ENCODE assay signal across 8 mouse cellular contexts in genomic region chr10:43440050-43440449, GRCm38 (mm10). TPM values are rescaled to one million over a fixed set of nuclear protein-coding genes. Genes with fewer than 3 reads are reported as not detected.
DNase-seq lines count a peak whose midpoint lies in the region; ATAC-seq lines count a peak whose summit lies in the region.

No protein-coding gene starts in this region.

- H3K9me3 ChIP-seq in intestine, embryonic 14.5 days (ENCODE audit: control insufficient read depth, low read length) = no peaks in the 10 kb centered on the region
- no peaks in the 10 kb centered on the region for H3K9me3 ChIP-seq in intestine, embryonic 16.5 days (ENCODE audit: control insufficient read depth, low read length)
- H3K9me3 ChIP-seq in hindbrain, embryonic 11.5 days (ENCODE audit: control insufficient read depth, low read length) = no peaks in the 10 kb centered on the region
- H3K9me3 ChIP-seq in neural tube, embryonic 14.5 days (ENCODE audit: control insufficient read depth, low read length) = no peaks in the 10 kb centered on the region

- no peak for DNase-seq in intestine, embryonic 14.5 days (ENCODE audit: low spot score)
- DNase-seq in hindbrain, embryonic 11.5 days (ENCODE audit: low spot score) = peak; percentile 59
- DNase-seq in kidney, postnatal 4 days = peak; percentile 54 to 72
- DNase-seq in urinary bladder, adult 18-20 months (ENCODE audit: low spot score in 2 of 2) = no peak
- DNase-seq in layer of hippocampus, postnatal 36 days = no peak
- no peak for DNase-seq in urinary bladder, postnatal 25 days (ENCODE audit: low spot score)

- no peaks in the 10 kb centered on the region for H3K36me3 ChIP-seq in intestine, embryonic 14.5 days (ENCODE audit: control insufficient read depth, insufficient read depth, low read length)
- no peaks in the 10 kb centered on the region for H3K36me3 ChIP-seq in intestine, embryonic 16.5 days (ENCODE audit: control insufficient read depth, insufficient read depth, low read length)
- H3K36me3 ChIP-seq in hindbrain, embryonic 11.5 days (ENCODE audit: control insufficient read depth, insufficient read depth, low read length) = no peaks in the 10 kb centered on the region
- no peaks in the 10 kb centered on the region for H3K36me3 ChIP-seq in neural tube, embryonic 14.5 days (ENCODE audit: control insufficient read depth, insufficient read depth, low read length)

- peaks cover 15% of the 10 kb centered on the region for H3K4me1 ChIP-seq in intestine, embryonic 14.5 days (replicated peaks; ENCODE audit: control insufficient read depth, insufficient read depth, low read length)
- H3K4me1 ChIP-seq in intestine, embryonic 16.5 days (ENCODE audit: control insufficient read depth, insufficient read depth, low read length) = peaks cover 15% of the 10 kb centered on the region; the same call in 1 of the 2 replicates
- 0 out of 2 replicates have a peak, but pooled peaks cover 3% of the 10 kb centered on the region for H3K4me1 ChIP-seq in hindbrain, embryonic 11.5 days (replicated peaks; ENCODE audit: control insufficient read depth, insufficient read depth, low read length)
- H3K4me1 ChIP-seq in neural tube, embryonic 14.5 days (ENCODE audit: control insufficient read depth, insufficient read depth, low read length) = peaks cover 11% of the 10 kb centered on the region

- no peak overlapping the region for H3K4me2 ChIP-seq in intestine, embryonic 14.5 days (ENCODE audit: low read length)
- H3K4me2 ChIP-seq in intestine, embryonic 16.5 days (ENCODE audit: low read depth, low read length) = no peak overlapping the region
- 0 out of 2 replicates have a peak overlapping the region, but pooled peaks have one; percentile 3 for H3K4me2 ChIP-seq in hindbrain, embryonic 11.5 days (replicated peaks; ENCODE audit: low read depth, low read length)
- H3K4me2 ChIP-seq in neural tube, embryonic 14.5 days (ENCODE audit: low read depth, low read length) = 0 out of 2 replicates have a peak overlapping the region, but pooled peaks have one; percentile 8

- H3K27ac ChIP-seq in intestine, embryonic 14.5 days (ENCODE audit: low read depth) = peak overlapping the region; percentile 35; the same call in 1 of the 2 replicates
- H3K27ac ChIP-seq in intestine, embryonic 16.5 days (ENCODE audit: low read length) = no peak overlapping the region
- peak overlapping the region; percentile 81 for H3K27ac ChIP-seq in hindbrain, embryonic 11.5 days (ENCODE audit: low read depth, low read length)
- H3K27ac ChIP-seq in neural tube, embryonic 14.5 days (ENCODE audit: low read depth, low read length) = peak overlapping the region; percentile 40; the same call in 1 of the 2 replicates

- H3K4me3 ChIP-seq in intestine, embryonic 14.5 days (ENCODE audit: low read depth, low read length) = no peak overlapping the region
- no peak overlapping the region for H3K4me3 ChIP-seq in intestine, embryonic 16.5 days (ENCODE audit: low read length)
- H3K4me3 ChIP-seq in hindbrain, embryonic 11.5 days (ENCODE audit: low read depth, low read length) = no peak overlapping the region
- H3K4me3 ChIP-seq in neural tube, embryonic 14.5 days (ENCODE audit: low read depth, low read length) = no peak overlapping the region

- H3K27me3 ChIP-seq in intestine, embryonic 14.5 days (replicated peaks; ENCODE audit: control insufficient read depth, insufficient read depth, low read length) = no peaks in the 10 kb centered on the region
- no peaks in the 10 kb centered on the region for H3K27me3 ChIP-seq in intestine, embryonic 16.5 days (replicated peaks; ENCODE audit: control insufficient read depth, insufficient read depth, low read length)
- H3K27me3 ChIP-seq in hindbrain, embryonic 11.5 days (ENCODE audit: control insufficient read depth, insufficient read depth, low read length) = no peaks in the 10 kb centered on the region
- H3K27me3 ChIP-seq in neural tube, embryonic 14.5 days (ENCODE audit: control insufficient read depth, insufficient read depth, low read length) = no peaks in the 10 kb centered on the region

- H3K9ac ChIP-seq in intestine, embryonic 14.5 days (ENCODE audit: low read length) = no peak overlapping the region
- no peak overlapping the region for H3K9ac ChIP-seq in intestine, embryonic 16.5 days (ENCODE audit: low read depth, low read length)
- no peak overlapping the region for H3K9ac ChIP-seq in hindbrain, embryonic 11.5 days (ENCODE audit: low read depth, low read length)
- H3K9ac ChIP-seq in neural tube, embryonic 14.5 days (replicated peaks; ENCODE audit: low read depth, low read length) = no peak overlapping the region

- WGBS in intestine, embryonic 14.5 days = 46% methylated on average over 13 of the region's 13 CpGs
- WGBS in intestine, embryonic 16.5 days = 40% methylated on average over 13 of the region's 13 CpGs
- 34% methylated on average over 13 of the region's 13 CpGs for WGBS in hindbrain, embryonic 11.5 days
- 17% methylated on average over 13 of the region's 13 CpGs for WGBS in neural tube, embryonic 14.5 days

- ATAC-seq in intestine, embryonic 14.5 days (replicated peaks; ENCODE audit: low FRiP score, low TSS enrichment, low read depth) = no peak
- ATAC-seq in intestine, embryonic 16.5 days = no peak
- peak; percentile 44; the same call in 1 of the 2 replicates for ATAC-seq in hindbrain, embryonic 11.5 days (ENCODE audit: low FRiP score)
- ATAC-seq in neural tube, embryonic 14.5 days (ENCODE audit: low read depth) = no peak

RNA-seq across cellular contexts. Expression of gene Bend3, which starts 38.6 kb away (rescaled TPM):
- polyA plus RNA-seq in intestine, embryonic 14.5 days (2014; fragmentation: Nextera tagmentation; extraction: Ambion mirVana) = 4.2 and 5.3 TPM in 2 replicates
- polyA plus RNA-seq in intestine, embryonic 16.5 days (2015; fragmentation: Nextera tagmentation; extraction: Ambion mirVana) = 2.1 and 2.2 TPM in 2 replicates
- 8.7 and 8.8 TPM in 2 replicates for polyA plus RNA-seq in hindbrain, embryonic 11.5 days (2014; fragmentation: Nextera tagmentation; extraction: Ambion mirVana)
- 3.7 and 3.8 TPM in 2 replicates for polyA plus RNA-seq in neural tube, embryonic 14.5 days (2014; fragmentation: Nextera tagmentation; extraction: Ambion mirVana)
- 1 to 10 TPM; 5.1 to 5.4 TPM for total RNA-seq in layer of hippocampus, postnatal 36 days (2021)

Comparison
In these comparisons a context has a peak if more than half of its experiments do, and no peak if none do; other contexts are left out.
1. DNase-seq: peak in hindbrain, embryonic 11.5 days (single experiment) and kidney, postnatal 4 days (2 of 2); none in intestine, embryonic 14.5 days (single experiment), urinary bladder, adult 18-20 months (0 of 2), layer of hippocampus, postnatal 36 days (0 of 2) and urinary bladder, postnatal 25 days (single experiment).
2. H3K4me2 ChIP-seq: peak in hindbrain, embryonic 11.5 days (single experiment) and neural tube, embryonic 14.5 days (single experiment); none in intestine, embryonic 14.5 days (single experiment) and intestine, embryonic 16.5 days (single experiment).